Mouse (Mus musculus) urinary bladder, adult 18-20 months (tissue): Measurements from ENCODE around the gene Ctdspl.

Experiments used
- DNase-seq, 2 experiments: peaks; one replicate each; pipeline ENCODE4 v3.0.0; 2022; ENCODE audit warnings: low spot score in 2 of 2, mixed read lengths in 2 of 2

Gene Ctdspl

GRCm38 (mm10) chr9:119055336-119055735, 129.1 kb downstream of the Ctdspl start:
- no peak for DNase-seq

GRCm38 (mm10) chr9:119058245-119058644, 132.0 kb downstream of the Ctdspl start:
- DNase-seq = no peak

- no peak for DNase-seq
Measured at GRCm38 (mm10) chr9:119060701-119061100, 134.4 kb downstream of the Ctdspl start.

- DNase-seq = no peak
Measured at GRCm38 (mm10) chr9:119063036-119063644, 136.9 kb downstream of the Ctdspl start.

- DNase-seq = no peak
Measured at GRCm38 (mm10) chr9:119064296-119064695, 138.0 kb downstream of the Ctdspl start.

GRCm38 (mm10) chr9:119067601-119068000, 141.3 kb downstream of the Ctdspl start:
- peak in 1 of 2 experiments; percentile 65 for DNase-seq

- no peak for DNase-seq
Measured at GRCm38 (mm10) chr9:119068266-119068665, 142.0 kb downstream of the Ctdspl start.

- DNase-seq = no peak
Measured at GRCm38 (mm10) chr9:119070173-119070825, 144.0 kb downstream of the Ctdspl start.

GRCm38 (mm10) chr9:119071786-119072185, 145.5 kb downstream of the Ctdspl start:
- no peak for DNase-seq

GRCm38 (mm10) chr9:119073184-119073895, 147.1 kb downstream of the Ctdspl start:
- no peak for DNase-seq

- no peak for DNase-seq
Measured at GRCm38 (mm10) chr9:119075685-119076084, 149.4 kb downstream of the Ctdspl start.

- no peak for DNase-seq
Measured at GRCm38 (mm10) chr9:119080040-119080675, 153.9 kb downstream of the Ctdspl start.

GRCm38 (mm10) chr9:119082039-119082438, 155.8 kb downstream of the Ctdspl start:
- DNase-seq = no peak

- DNase-seq = no peak
Measured at GRCm38 (mm10) chr9:119082656-119083430, 156.6 kb downstream of the Ctdspl start.

GRCm38 (mm10) chr9:119083966-119084365, 157.7 kb downstream of the Ctdspl start:
- DNase-seq = no peak

GRCm38 (mm10) chr9:119086451-119086850, 160.2 kb downstream of the Ctdspl start:
- DNase-seq = no peak

GRCm38 (mm10) chr9:119087309-119087708, 161.1 kb downstream of the Ctdspl start:
- DNase-seq = no peak

GRCm38 (mm10) chr9:119088148-119088801, 162.0 kb downstream of the Ctdspl start:
- DNase-seq = peak; percentile 93 to 98

GRCm38 (mm10) chr9:119089437-119089836, 163.2 kb downstream of the Ctdspl start:
- DNase-seq = no peak

- no peak for DNase-seq
Measured at GRCm38 (mm10) chr9:119090462-119090861, 164.2 kb downstream of the Ctdspl start.
